Mouse (Mus musculus): ENCODE data around the gene Znrd1as.
"Not testable (repeated sequence)": the region's sequence is repeated elsewhere in the genome, so short reads cannot be mapped to it uniquely, and the experiment has no call there.

The Znrd1as gene

GRCm38 (mm10) chr17:36950981-36951947 is 7.1 kb upstream of the Znrd1as start, which contains the start of gene Ppp1r11:
Gene Ppp1r11 (minus strand): TSS chr17:36951741.
- peak; percentile 97 for DNase-seq

DNA sequence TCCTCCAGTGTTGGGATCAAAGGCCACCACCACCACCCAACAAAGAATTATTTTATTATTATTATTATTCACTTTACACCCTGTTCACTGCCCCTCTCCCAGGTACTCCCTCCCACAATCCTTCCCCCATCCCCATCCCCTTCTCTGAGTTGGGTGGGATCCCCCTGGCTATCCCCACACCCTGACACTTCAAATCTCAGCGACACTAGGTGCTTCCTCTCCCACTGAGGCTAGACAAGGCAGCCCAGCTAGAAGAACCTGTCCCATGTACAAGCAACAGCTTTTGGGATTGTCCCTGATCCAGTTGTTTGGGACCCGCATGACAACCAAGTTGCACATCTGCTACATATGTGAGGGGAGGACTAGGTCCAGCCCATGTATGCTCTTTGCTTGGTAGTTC is 5.8 kb upstream of the Znrd1as start:
- no peak for DNase-seq

- DNase-seq: no peak
Measured at GRCm38 (mm10) chr17:36953062-36953461, 5.3 kb upstream of the Znrd1as start.

GRCm38 (mm10) chr17:36958884-36959283 is 492 bp downstream of the Znrd1as start:
- DNase-seq: no peak

GRCm38 (mm10) chr17:36961125-36961524 is 2.7 kb downstream of the Znrd1as start:
- no peak for DNase-seq

- DNase-seq: no peak
Measured at GRCm38 (mm10) chr17:36966875-36967274, 8.5 kb downstream of the Znrd1as start.

- DNase-seq: no peak
Measured at GRCm38 (mm10) chr17:36970316-36970890, 12.0 kb downstream of the Znrd1as start.

GRCm38 (mm10) chr17:36971172-36971850 is 12.9 kb downstream of the Znrd1as start:
- DNase-seq: no peak

GRCm38 (mm10) chr17:36972791-36973190 is 14.4 kb downstream of the Znrd1as start:
- DNase-seq: no peak

- no peak for DNase-seq
Measured at GRCm38 (mm10) chr17:36973271-36973787, 14.9 kb downstream of the Znrd1as start.

DNA sequence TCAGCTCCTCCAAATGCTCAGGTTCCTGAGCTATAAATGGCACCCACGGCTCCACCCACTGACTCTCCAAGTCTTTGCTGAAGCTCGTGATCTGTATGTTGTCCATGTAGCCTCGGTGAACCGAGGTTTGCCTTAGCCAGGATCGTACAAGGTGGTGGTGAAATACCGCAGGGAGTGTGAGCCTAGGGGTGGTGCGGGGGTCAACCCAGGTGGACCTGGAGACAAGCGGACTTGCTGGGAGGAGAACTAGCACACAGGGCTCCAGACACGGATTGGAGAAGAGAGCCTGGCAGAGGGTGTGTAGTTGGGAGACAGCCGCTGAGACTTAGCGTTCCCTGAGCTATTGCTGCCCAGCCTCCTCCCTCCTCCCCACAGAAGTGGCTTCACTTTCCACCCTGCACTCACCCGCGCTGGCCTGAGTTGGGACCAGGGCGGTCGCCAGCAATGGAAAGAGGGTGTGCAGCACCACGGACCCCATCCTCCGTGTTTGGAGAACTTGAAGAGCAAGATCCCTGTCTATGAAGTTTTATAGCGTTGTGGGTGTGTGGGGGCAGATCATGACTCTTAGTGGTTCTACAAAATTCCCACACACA is 22.9 kb downstream of the Znrd1as start, which contains the start of gene 2410137M14Rik:
2410137M14Rik (minus strand) TSS at position 17 of the 593 bp plus-strand sequence.
- DNase-seq: no peak

GRCm38 (mm10) chr17:36981845-36982244 is 23.5 kb downstream of the Znrd1as start:
- DNase-seq: no peak

GRCm38 (mm10) chr17:36982253-36983155 is 24.1 kb downstream of the Znrd1as start:
- no peak for DNase-seq

- DNase-seq: no peak
Measured at GRCm38 (mm10) chr17:36988475-36988874, 30.1 kb downstream of the Znrd1as start.

- no peak for DNase-seq
Measured at GRCm38 (mm10) chr17:36989437-36989836, 31.0 kb downstream of the Znrd1as start, which contains the start of gene H2-M5. Gene H2-M5 (minus strand): TSS chr17:36989537.

GRCm38 (mm10) chr17:36990630-36991029 is 32.2 kb downstream of the Znrd1as start:
- DNase-seq: not testable (repeated sequence)

GRCm38 (mm10) chr17:36992336-36993104 is 34.1 kb downstream of the Znrd1as start:
- no peak for DNase-seq

DNA sequence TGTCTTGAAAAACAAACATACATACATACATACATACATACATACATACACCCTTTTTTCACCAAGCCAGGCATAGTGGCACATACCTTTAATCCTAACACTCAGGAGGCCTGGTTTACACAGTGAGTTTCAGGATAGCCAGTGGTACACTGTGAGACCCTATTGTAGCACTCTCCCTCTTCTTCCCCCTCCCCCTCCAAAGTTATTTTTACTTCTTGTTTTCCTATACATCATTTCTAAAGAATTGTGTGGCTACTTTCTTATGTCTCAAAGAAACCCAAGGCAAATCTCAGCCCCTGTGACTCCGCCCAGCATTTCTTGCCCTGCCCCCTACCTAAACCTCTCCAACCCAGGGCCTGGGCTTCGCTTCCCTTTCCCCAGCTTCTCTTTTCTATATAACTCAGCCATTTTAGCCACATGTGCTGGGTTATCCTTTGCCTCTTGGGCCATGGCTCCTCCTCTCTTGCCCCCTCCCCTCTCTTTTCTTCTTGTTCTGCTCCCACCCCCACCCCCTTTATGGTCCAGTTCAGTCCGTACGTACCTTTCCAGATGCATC is 35.5 kb downstream of the Znrd1as start:
- no peak for DNase-seq

DNA sequence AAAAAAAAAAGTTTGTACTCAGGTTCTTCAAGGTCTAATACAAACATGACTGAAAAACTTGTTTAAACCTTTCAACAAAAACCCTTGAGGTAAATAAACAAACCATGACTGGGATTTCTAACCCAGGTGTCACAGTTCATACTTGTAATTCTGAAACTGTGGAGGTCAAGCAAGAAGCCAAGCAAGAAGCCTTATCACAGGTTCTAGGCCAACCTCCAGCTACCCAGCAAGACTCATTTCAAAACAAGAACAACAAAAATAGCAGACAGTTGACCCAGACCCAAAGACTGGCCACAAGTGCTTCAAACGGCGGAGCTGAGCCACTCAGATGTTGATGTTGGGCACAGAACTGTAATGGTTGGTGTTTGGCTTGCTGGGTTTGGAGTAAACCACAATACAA is 36.1 kb downstream of the Znrd1as start:
- no peak for DNase-seq

GRCm38 (mm10) chr17:36995448-36995847 is 37.1 kb downstream of the Znrd1as start:
- no peak for DNase-seq

All from kidney, postnatal 14 days (tissue).